Mouse (Mus musculus): ENCODE results near the gene Srgap2.

DNA sequence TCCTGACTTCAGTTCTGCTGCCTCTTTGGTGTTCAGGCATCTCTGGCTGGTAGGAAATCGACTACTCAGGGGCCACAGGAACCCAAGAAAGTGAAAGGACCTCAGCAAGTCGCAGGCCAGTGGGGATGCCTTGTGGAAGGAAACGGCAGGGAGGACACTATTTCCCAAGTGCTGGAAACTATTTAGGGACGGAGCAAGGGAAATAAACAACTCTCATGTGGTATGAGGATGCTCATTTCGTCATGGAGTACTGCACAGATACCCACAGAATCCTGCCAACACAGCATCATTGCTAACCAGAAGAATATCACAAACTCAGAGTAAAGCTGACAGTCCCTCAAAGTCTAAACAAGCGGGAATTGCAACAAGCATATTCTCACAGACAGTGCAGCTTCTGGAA lies 284.2 kb downstream of the Srgap2 start:
- TF ChIP-seq CTCF (IDR thresholded peaks at IDR 0.05; ENCODE audit: extremely low read depth, insufficient read depth, low read length) (no peak), POLR2A (IDR thresholded peaks at IDR 0.05; ENCODE audit: extremely low read depth, insufficient read depth, low read length) (no peak)

All from cortical plate, adult 2 months (tissue).